Mouse (Mus musculus) lung, embryonic 15.5 days (tissue): ENCODE data around the gene Cpd. TPM values are rescaled to one million over a fixed set of nuclear protein-coding genes. Genes with fewer than 3 reads are reported as not detected.
A peak's percentile ranks its signal among the peaks of the same experiment; 100 is the strongest.

ENCODE experiments used
- ATAC-seq: fragments of 200-750 bp; cut with Nextera tagmentation; 2 replicates; pipeline ENCODE4 v1.8.0; 2017; ENCODE audit warnings: moderate number of reproducible peaks, borderline replicate concordance; ENCODE audit not compliant: low FRiP score, low TSS enrichment; ENCODE audit errors: extremely low read depth
- H3K27ac ChIP-seq: fragments of 300-500 bp; sonication (generic); 2 replicates; pipeline ENCODE4 v1.5.1; 2015; ENCODE audit warnings: moderate library complexity, mild to moderate bottlenecking, inconsistent platforms
- H3K27me3 ChIP-seq: fragments of 300-500 bp; sonication (generic); 2 replicates; pipeline ENCODE4 v1.6.1; 2015; ENCODE audit warnings: inconsistent platforms
- H3K36me3 ChIP-seq: fragments of 300-500 bp; sonication (generic); 2 replicates; pipeline ENCODE4 v1.6.1; 2015; ENCODE audit warnings: inconsistent platforms
- H3K4me1 ChIP-seq: fragments of 300-500 bp; sonication (generic); 2 replicates; pipeline ENCODE4 v1.6.1; 2015; ENCODE audit warnings: inconsistent platforms
- H3K4me2 ChIP-seq: fragments of 300-500 bp; sonication (generic); 2 replicates; pipeline ENCODE4 v1.6.1; 2015; ENCODE audit warnings: inconsistent platforms, mild to moderate bottlenecking, moderate library complexity
- H3K4me3 ChIP-seq: fragments of 300-500 bp; sonication (generic); 2 replicates; pipeline ENCODE4 v1.5.1; 2015; ENCODE audit warnings: mild to moderate bottlenecking, inconsistent platforms
- H3K9ac ChIP-seq: fragments of 300-500 bp; sonication (generic); 2 replicates; pipeline ENCODE4 v1.6.1; 2015; ENCODE audit warnings: inconsistent platforms
- H3K9me3 ChIP-seq: fragments of 300-500 bp; sonication (generic); 2 replicates; pipeline ENCODE4 v1.6.1; 2016; ENCODE audit warnings: inconsistent platforms
- WGBS: fragments of 180-500 bp; shearing (Covaris S2); methylation state at CpG from one replicate; pipeline ENCODE4 v1.1.7; 2015; 5-methylcytosine and 5-hydroxymethylcytosine counted together
- polyA plus RNA-seq: library from polyadenylated mRNA; unstranded; fragments of >200 nt; fragmentation: Nextera tagmentation; extraction: Ambion mirVana; gene quantifications from 2 replicates; pipeline ENCODE4 v1.2.1, GENCODE M21; 2015

The Cpd gene
- polyA plus RNA-seq, 1 experiment from 2014 or later = 18.4 TPM

DNA sequence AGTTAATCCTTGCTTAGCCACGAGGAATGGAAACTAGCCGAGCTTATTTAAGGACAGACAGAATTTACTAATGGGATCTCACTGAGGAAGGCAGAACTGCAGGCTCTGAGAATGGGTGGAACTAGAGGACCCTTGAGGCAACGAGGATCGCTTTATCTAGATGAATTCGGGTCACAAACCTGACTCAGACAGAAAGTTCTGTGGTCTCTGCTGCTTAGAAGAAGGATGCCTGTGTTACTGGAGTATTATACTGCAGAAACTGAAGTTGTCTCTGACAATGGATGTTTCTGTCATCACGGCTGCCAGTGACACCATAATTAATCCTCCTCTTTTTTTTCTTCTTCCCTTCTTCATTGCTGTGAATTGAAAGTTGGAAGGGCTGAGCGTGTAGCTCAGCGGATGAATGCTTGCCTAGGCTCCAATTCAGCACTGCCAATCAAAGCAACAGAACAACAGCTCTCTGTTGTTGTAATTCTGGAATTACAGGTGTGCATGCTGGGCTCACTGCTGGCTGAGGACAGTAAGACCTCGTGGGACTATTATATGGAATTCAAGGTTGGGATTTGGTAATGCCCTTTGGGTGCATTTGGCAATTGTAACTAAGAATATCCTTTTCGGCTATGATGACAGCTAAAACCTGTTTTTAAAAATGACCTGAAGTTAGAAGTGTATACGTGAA, 25.9 kb upstream of the Cpd start:
- no peaks in the 10 kb centered on the region for H3K36me3 ChIP-seq
- peaks cover 2% of the 10 kb centered on the region; the same call in 1 of the 2 replicates for H3K4me1 ChIP-seq
- H3K27me3 ChIP-seq = no peaks in the 10 kb centered on the region
- ATAC-seq = no peak
- no peak overlapping the region for H3K27ac ChIP-seq
- no peak overlapping the region for H3K9ac ChIP-seq
- no peak overlapping the region for H3K4me3 ChIP-seq
- no peak overlapping the region for H3K4me2 ChIP-seq
- WGBS = 57% methylated on average over 11 of the region's 11 CpGs
- H3K9me3 ChIP-seq = no peaks in the 10 kb centered on the region

DNA sequence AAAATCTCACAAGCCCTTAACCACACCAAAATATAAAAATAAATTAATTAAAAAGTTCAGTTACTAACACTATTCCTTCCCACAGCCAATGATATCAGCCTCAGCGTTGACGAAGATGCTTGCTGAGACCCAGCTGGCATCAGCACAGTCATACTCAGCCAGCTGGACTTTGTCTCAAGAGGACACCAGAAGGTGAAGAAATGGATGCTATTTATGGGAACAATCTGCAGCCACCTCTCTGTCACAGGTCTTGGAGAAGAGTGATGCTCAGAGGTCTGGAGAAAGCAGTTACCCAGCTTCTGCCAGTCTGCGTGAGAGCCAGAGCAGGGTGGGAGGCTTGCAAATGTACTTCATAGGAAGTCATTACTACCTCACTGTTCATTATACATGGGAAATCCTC, 14.4 kb upstream of the Cpd start:
- Histone ChIP-seq H3K27ac (no peak overlapping the region), H3K9me3 (no peaks in the 10 kb centered on the region), H3K36me3 (no peaks in the 10 kb centered on the region), H3K4me2 (no peak overlapping the region), H3K27me3 (no peaks in the 10 kb centered on the region), H3K9ac (no peak overlapping the region), H3K4me1 (0 out of 2 replicates have a peak, but pooled peaks cover 4% of the 10 kb centered on the region), H3K4me3 (no peak overlapping the region)
- WGBS = 63% methylated on average over 3 of the region's 3 CpGs
- no peak for ATAC-seq

DNA sequence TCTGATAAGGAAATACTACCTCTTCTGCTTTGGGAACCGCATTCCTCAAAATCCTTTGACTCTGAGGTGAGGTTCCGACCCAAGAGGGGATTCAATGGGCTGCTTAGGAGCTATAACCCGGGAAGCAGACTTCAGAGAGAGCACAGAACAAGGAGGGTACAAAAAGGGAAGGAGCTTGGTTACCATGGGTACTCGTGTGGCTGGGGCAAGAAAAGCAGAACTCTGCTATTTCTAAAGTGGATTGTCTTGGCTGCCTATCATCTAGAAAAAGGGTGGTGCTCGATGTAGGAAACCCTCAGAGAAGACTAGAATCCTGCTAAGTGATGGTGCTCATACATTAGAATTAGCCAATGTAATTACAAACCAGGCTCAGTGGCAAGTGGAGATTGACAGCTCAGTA, 12.4 kb upstream of the Cpd start:
- no peak for ATAC-seq
- Histone ChIP-seq H3K9ac (no peak overlapping the region), H3K27me3 (no peaks in the 10 kb centered on the region), H3K4me1 (peaks cover 15% of the 10 kb centered on the region), H3K27ac (no peak overlapping the region), H3K9me3 (no peaks in the 10 kb centered on the region), H3K4me3 (no peak overlapping the region), H3K36me3 (no peaks in the 10 kb centered on the region), H3K4me2 (no peak overlapping the region)
- 59% methylated on average over 5 of the region's 5 CpGs for WGBS

DNA sequence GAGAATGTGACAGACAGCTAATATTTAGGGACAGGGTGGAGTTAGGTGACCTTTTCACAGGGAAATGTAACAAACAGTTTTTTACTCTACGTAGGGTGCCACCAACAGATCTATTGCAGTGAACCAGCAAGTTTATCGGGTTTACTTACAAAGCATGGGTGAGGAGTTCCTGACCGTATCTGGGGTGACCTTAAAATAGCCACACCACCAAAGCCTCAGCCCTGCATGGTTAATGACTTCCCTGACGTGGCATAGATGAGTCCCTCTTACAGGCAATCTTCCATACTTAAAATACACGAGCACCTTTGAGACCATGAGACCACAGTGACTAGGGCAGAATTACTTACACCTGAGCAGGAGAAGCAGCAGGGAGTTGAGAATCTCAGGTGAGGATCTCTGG, 12.0 kb upstream of the Cpd start:
- Histone ChIP-seq H3K36me3 (no peaks in the 10 kb centered on the region), H3K27me3 (no peaks in the 10 kb centered on the region), H3K27ac (no peak overlapping the region), H3K4me1 (peaks cover 15% of the 10 kb centered on the region), H3K9ac (no peak overlapping the region), H3K4me3 (no peak overlapping the region), H3K9me3 (no peaks in the 10 kb centered on the region), H3K4me2 (no peak overlapping the region)
- ATAC-seq = no peak
- 52% methylated on average over 5 of the region's 5 CpGs for WGBS

DNA sequence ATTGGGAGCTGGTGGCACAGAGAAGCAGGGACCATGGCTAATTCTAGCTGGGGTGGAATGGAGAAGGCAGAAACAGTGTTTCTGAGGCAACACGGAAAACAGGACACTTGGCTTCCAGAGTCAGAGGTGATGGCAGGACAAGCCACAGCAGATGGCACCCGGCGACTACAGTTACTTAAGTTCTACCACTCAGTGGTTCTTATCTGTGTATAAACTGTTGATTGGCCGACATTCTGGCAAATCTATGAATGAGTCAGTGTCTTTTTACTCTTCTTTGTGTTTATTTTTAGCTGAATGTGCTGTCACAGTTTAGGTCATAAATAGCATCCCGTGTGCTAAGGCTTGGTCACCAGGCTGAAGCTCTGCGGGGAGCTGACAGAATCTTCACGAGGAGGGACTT, 10.3 kb upstream of the Cpd start:
- no peaks in the 10 kb centered on the region for H3K36me3 ChIP-seq
- H3K9me3 ChIP-seq = no peaks in the 10 kb centered on the region
- H3K9ac ChIP-seq = no peak overlapping the region
- H3K4me3 ChIP-seq = no peak overlapping the region
- WGBS = 44% methylated on average over 7 of the region's 7 CpGs
- H3K4me1 ChIP-seq = peaks cover 15% of the 10 kb centered on the region
- H3K27ac ChIP-seq = no peak overlapping the region
- H3K4me2 ChIP-seq = no peak overlapping the region
- ATAC-seq = no peak
- no peaks in the 10 kb centered on the region for H3K27me3 ChIP-seq

DNA sequence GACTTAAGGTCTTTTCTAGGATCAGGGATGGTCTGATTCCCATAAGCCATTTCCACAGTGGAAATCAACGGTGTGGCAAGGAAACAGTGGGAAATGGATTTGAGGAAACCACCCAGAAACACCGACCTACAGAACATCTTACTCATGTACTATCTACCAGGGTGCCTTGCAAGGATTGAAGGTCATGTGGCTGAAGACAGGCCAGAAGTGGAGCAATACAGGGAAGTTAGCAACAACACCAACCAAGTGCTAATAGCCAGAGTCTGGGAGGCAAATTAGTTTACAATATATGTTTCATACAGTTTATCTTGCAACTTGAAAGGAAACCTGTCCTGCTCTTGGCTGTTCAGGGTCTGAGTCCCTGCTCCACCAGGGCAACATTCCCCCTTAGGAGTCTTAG, 9.8 kb upstream of the Cpd start:
- ATAC-seq = no peak
- Histone ChIP-seq H3K4me2 (no peak overlapping the region), H3K27ac (no peak overlapping the region), H3K27me3 (no peaks in the 10 kb centered on the region), H3K4me3 (no peak overlapping the region), H3K4me1 (peaks cover 15% of the 10 kb centered on the region), H3K9me3 (no peaks in the 10 kb centered on the region), H3K36me3 (no peaks in the 10 kb centered on the region), H3K9ac (no peak overlapping the region)
- whole genome bisulfite sequencing = 74% methylated on average over 2 of the region's 2 CpGs

DNA sequence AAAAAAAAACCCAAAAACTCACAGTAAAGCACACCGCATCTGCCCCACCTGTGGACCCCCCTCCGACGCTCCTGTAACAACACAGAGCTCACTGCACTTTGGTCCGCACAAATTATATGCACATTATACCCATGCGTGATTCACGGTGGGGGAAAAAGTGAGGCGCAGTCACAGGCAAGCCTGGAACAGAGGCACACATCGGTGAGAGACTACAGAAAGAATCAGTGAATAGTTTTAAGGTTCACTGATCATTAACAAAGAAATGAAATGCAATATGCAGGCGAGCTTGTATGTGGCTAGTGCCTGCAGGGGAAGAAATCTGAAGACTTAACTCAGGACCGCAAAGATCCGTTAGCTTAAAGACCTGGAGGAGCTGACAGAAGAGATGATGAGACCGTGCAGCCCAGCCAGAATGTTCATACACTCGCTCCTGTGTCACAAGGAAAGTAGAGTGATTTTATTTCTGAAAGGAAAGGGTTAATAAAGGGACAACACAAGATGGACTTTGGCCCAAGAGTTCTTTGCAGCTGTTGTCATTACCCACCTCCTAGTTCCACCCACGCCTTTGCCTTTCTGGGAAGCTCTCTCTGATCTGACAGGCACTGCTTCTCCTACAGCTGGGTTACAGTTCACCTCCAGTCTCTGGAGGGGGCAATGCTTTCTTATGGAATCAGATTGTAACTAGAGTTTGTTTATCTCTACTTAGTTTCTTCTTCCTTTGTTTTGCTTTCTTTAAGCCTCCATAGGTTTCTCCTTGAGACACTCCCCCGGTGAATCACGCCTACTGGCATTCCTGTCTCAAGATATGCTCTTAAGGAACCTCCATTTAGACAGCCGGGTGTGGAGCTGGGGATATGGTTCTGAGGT, 7.9 kb upstream of the Cpd start:
- Histone ChIP-seq H3K27me3 (no peaks in the 10 kb centered on the region), H3K4me3 (no peak overlapping the region), H3K4me2 (no peak overlapping the region), H3K27ac (0 out of 2 replicates have a peak overlapping the region, but pooled peaks have one; percentile 20), H3K9ac (no peak overlapping the region), H3K36me3 (no peaks in the 10 kb centered on the region), H3K9me3 (no peaks in the 10 kb centered on the region), H3K4me1 (peaks cover 15% of the 10 kb centered on the region)
- no peak for ATAC-seq
- 64% methylated on average over 17 of the region's 17 CpGs for WGBS

DNA sequence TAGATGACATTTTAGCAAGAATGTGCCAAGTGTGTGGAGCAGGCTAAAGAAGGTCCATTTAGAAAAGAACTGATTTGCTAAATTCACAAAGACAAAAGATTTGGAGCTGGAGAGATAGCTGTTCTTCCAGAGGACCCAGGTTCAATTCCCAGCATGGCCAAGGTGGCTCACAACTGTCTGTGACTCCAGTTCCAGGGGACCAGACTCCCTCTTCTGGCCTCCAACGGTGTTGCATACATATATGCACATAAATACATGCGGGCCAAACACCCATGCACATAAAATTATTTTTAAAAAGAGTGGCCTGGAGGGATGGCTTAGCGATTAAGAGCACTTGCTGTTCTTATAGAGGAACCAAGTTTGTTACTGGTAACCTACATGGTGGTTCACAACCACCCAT, 4.7 kb upstream of the Cpd start:
- no peak for ATAC-seq
- Histone ChIP-seq H3K27ac (no peak overlapping the region), H3K27me3 (no peaks in the 10 kb centered on the region), H3K36me3 (no peaks in the 10 kb centered on the region), H3K4me2 (no peak overlapping the region), H3K9me3 (no peaks in the 10 kb centered on the region), H3K4me3 (no peak overlapping the region), H3K9ac (no peak overlapping the region), H3K4me1 (peaks cover 11% of the 10 kb centered on the region)
- 77% methylated on average over 3 of the region's 3 CpGs for WGBS

DNA sequence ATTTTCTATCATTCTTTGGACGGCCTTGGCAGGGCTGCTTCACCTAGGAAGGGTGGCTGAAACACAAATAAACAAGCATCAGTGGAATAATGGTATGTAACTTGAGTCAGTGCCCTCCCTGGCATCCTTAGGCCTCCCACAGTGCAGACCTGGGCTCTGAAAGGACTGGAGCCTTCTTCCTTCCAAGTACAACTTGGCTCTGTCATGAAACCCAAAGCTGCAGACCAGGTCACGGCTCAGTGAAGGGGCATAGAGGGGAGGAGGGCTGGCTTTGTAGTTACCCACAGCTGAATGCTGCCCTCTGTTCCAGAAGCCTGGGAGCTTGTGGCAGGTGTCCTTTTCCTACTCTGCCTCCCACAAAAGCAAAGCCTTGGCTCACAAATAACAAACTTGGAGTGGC, 2.8 kb upstream of the Cpd start:
- Histone ChIP-seq H3K9ac (no peak overlapping the region), H3K36me3 (no peaks in the 10 kb centered on the region), H3K4me1 (peaks cover 17% of the 10 kb centered on the region), H3K4me3 (no peak overlapping the region), H3K27me3 (no peaks in the 10 kb centered on the region), H3K27ac (no peak overlapping the region), H3K4me2 (no peak overlapping the region), H3K9me3 (no peaks in the 10 kb centered on the region)
- ATAC-seq = no peak
- WGBS = 48% methylated on average over 2 of the region's 2 CpGs

DNA sequence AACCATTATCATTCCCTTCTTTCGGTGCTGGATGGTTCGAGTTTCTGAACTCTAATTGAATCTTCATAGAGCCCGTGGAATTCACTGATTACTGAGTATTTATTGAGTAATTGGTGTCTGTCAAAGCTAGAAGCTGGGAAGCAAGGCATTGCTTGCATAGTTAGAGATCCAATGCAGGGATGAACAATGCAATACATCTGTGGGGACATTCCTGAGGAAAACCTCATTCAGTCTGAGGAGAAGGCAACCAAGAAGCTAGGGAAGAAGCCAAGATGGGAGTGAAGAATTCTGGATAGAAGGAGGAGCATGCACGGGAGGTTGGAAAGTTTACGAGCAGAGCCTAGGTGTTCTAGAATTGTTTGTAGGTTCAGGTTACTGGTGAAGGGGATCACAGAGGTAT, 1.3 kb upstream of the Cpd start:
- Histone ChIP-seq H3K4me2 (no peak overlapping the region), H3K4me3 (no peak overlapping the region), H3K4me1 (peaks cover 25% of the 10 kb centered on the region), H3K27ac (no peak overlapping the region), H3K36me3 (no peaks in the 10 kb centered on the region), H3K9ac (no peak overlapping the region), H3K27me3 (no peaks in the 10 kb centered on the region), H3K9me3 (no peaks in the 10 kb centered on the region)
- ATAC-seq = no peak
- WGBS = 81% methylated on average over 5 of the region's 5 CpGs

DNA sequence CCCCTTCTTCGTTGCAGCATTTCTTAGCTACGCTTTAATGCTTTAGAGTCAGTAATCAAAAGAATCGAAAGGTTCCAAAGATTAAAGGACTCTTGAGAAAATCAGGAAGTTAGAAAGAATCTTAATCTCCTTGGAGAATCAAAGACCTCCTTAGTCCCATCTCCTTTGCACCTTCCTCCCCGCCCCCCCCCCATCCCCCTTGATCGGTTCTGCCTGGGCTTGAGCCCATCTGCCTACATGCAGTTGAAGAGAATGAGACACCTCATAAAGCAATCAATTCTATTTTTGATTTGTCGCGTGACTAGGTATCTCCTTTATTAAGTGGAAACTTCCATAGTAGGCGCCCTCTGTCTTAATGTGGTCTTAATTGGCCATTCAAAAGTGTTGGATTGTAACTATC, 536 bp upstream of the Cpd start:
- Histone ChIP-seq H3K4me1 (peaks cover 30% of the 10 kb centered on the region), H3K9me3 (no peaks in the 10 kb centered on the region), H3K36me3 (no peaks in the 10 kb centered on the region), H3K27ac (peak overlapping the region; percentile 57), H3K4me2 (peak overlapping the region; percentile 97), H3K9ac (peak overlapping the region; percentile 42; the same call in 1 of the 2 replicates), H3K4me3 (peak overlapping the region; percentile 95), H3K27me3 (no peaks in the 10 kb centered on the region)
- 26% methylated on average over 8 of the region's 8 CpGs for WGBS
- no peak for ATAC-seq
